Mouse (Mus musculus): ENCODE results near the gene Arhgef1.

The Arhgef1 gene

GRCm38 (mm10) chr7:24944257-24944950, 41.7 kb downstream of the Arhgef1 start, which contains the start of gene Gm4881:
TSS of gene Gm4881 (minus strand) at chr7:24944494.
- no peak for DNase-seq (ENCODE audit: low spot score in 2 of 2)

- no peak for DNase-seq (ENCODE audit: low spot score in 2 of 2)
These were observed 44.8 kb downstream of the Arhgef1 start for GRCm38 (mm10) chr7:24947316-24948048.

- DNase-seq (ENCODE audit: low spot score in 2 of 2), result no peak
These were observed 46.1 kb downstream of the Arhgef1 start for GRCm38 (mm10) chr7:24948774-24949173.

- DNase-seq (ENCODE audit: low spot score in 2 of 2), result peak in 1 of 2 experiments; percentile 38
These were observed 47.4 kb downstream of the Arhgef1 start for GRCm38 (mm10) chr7:24949958-24950623.

GRCm38 (mm10) chr7:24953966-24954365, 51.3 kb downstream of the Arhgef1 start:
- DNase-seq (ENCODE audit: low spot score in 2 of 2), result no peak

- DNase-seq (ENCODE audit: low spot score in 2 of 2), result no peak
These were observed 51.7 kb downstream of the Arhgef1 start for GRCm38 (mm10) chr7:24954450-24954849.

- DNase-seq (ENCODE audit: low spot score in 2 of 2), result no peak
These were observed 52.5 kb downstream of the Arhgef1 start for GRCm38 (mm10) chr7:24955226-24955625.

- no peak for DNase-seq (ENCODE audit: low spot score in 2 of 2)
These were observed 61.6 kb downstream of the Arhgef1 start for GRCm38 (mm10) chr7:24964288-24964687.

GRCm38 (mm10) chr7:24964897-24965535, 62.3 kb downstream of the Arhgef1 start:
- peak; percentile 85 to 88 for DNase-seq (ENCODE audit: low spot score in 2 of 2)

- no peak for DNase-seq (ENCODE audit: low spot score in 2 of 2)
These were observed 65.3 kb downstream of the Arhgef1 start for GRCm38 (mm10) chr7:24967966-24968365.

- no peak for DNase-seq (ENCODE audit: low spot score in 2 of 2)
These were observed 65.8 kb downstream of the Arhgef1 start for GRCm38 (mm10) chr7:24968463-24968862.

- DNase-seq (ENCODE audit: low spot score in 2 of 2), result no peak
These were observed 67.1 kb downstream of the Arhgef1 start for GRCm38 (mm10) chr7:24969805-24970204.

GRCm38 (mm10) chr7:24970341-24970740, 67.6 kb downstream of the Arhgef1 start:
- DNase-seq (ENCODE audit: low spot score in 2 of 2), result no peak

- no peak for DNase-seq (ENCODE audit: low spot score in 2 of 2)
These were observed 68.7 kb downstream of the Arhgef1 start for GRCm38 (mm10) chr7:24971261-24971971.

GRCm38 (mm10) chr7:24971972-24972893, 69.5 kb downstream of the Arhgef1 start, which contains the start of gene Rabac1:
TSS of gene Rabac1 (minus strand) at chr7:24972754.
- DNase-seq (ENCODE audit: low spot score in 2 of 2), result peak; percentile 76 to 90

- DNase-seq (ENCODE audit: low spot score in 2 of 2), result no peak
These were observed 70.5 kb downstream of the Arhgef1 start for GRCm38 (mm10) chr7:24973208-24973607.

- no peak for DNase-seq (ENCODE audit: low spot score in 2 of 2)
These were observed 71.2 kb downstream of the Arhgef1 start for GRCm38 (mm10) chr7:24973902-24974301.

- no peak for DNase-seq (ENCODE audit: low spot score in 2 of 2)
These were observed 72.3 kb downstream of the Arhgef1 start for GRCm38 (mm10) chr7:24974893-24975595.
